Mouse (Mus musculus) lung, postnatal 0 days (tissue): ENCODE results near the gene Hagh. TPM values are rescaled to one million over a fixed set of nuclear protein-coding genes. Genes with fewer than 3 reads are reported as not detected.

Experiments
- ATAC-seq: fragments of 200-750 bp; cut with Nextera tagmentation; 2 replicates; pipeline ENCODE4 v1.8.0; 2017; ENCODE audit warnings: moderate library complexity
- DNase-seq: peaks from one replicate; pipeline ENCODE4 v3.0.0-alpha.2; 2016; ENCODE audit warnings: low spot score
- H3K27ac ChIP-seq: fragments of 300-500 bp; sonication (generic); 2 replicates; pipeline ENCODE4 v1.5.1; 2014; ENCODE audit warnings: antibody characterized with exemption, mild to moderate bottlenecking, low read length, mixed read lengths
- H3K27me3 ChIP-seq: fragments of 300-500 bp; sonication (generic); replicated peaks from 2 replicates; pipeline ENCODE4 v1.6.1; 2014; ENCODE audit warnings: low read length, mixed read lengths; ENCODE audit not compliant: insufficient read depth
- H3K36me3 ChIP-seq: fragments of 300-500 bp; sonication (generic); 2 replicates; pipeline ENCODE4 v1.6.1; 2014; ENCODE audit warnings: low read length, mixed read lengths; ENCODE audit not compliant: insufficient read depth
- H3K4me1 ChIP-seq: fragments of 300-500 bp; sonication (generic); 2 replicates; pipeline ENCODE4 v1.6.1; 2014; ENCODE audit warnings: antibody characterized with exemption, low read depth, low read length, mixed read lengths; ENCODE audit not compliant: insufficient read depth
- H3K4me2 ChIP-seq: fragments of 300-500 bp; sonication (generic); replicated peaks from 2 replicates; pipeline ENCODE4 v1.6.1; 2014; ENCODE audit warnings: low read depth, mild to moderate bottlenecking, low read length, moderate library complexity, mixed read lengths
- H3K4me3 ChIP-seq: fragments of 300-500 bp; sonication (generic); 2 replicates; pipeline ENCODE4 v1.5.1; 2014; ENCODE audit warnings: low read depth, low read length
- H3K9ac ChIP-seq: fragments of 300-500 bp; sonication (generic); replicated peaks from 2 replicates; pipeline ENCODE4 v1.6.1; 2014; ENCODE audit warnings: low read depth, mild to moderate bottlenecking
- H3K9me3 ChIP-seq: fragments of 300-500 bp; sonication (generic); 2 replicates; pipeline ENCODE4 v1.6.1; 2016; ENCODE audit warnings: low read length, mixed read lengths
- CTCF ChIP-seq: IDR thresholded peaks from 2 replicates; pipeline ENCODE4 v1.5.1; 2016; ENCODE audit warnings: antibody characterized with exemption, mild to moderate bottlenecking
- EP300 ChIP-seq: IDR thresholded peaks from 2 replicates; pipeline ENCODE4 v1.6.1; 2016; ENCODE audit warnings: antibody characterized with exemption, mild to moderate bottlenecking, control low read depth
- WGBS: fragments of 180-500 bp; shearing (Covaris S2); extraction: QIAGEN DNeasy Blood & Tissue Kit; methylation state at CpG from one replicate; pipeline ENCODE4 v1.1.7; 2014; 5-methylcytosine and 5-hydroxymethylcytosine counted together
- polyA plus RNA-seq: library from polyadenylated mRNA; unstranded; fragments of >200 nt; fragmentation: Nextera tagmentation; extraction: Ambion mirVana; gene quantifications from 2 replicates; pipeline ENCODE4 v1.2.1, GENCODE M21; 2015

Hagh gene
- 54.5 and 56.8 TPM in 2 replicates for polyA plus RNA-seq

- H3K27ac ChIP-seq, result no peak within 1 kb of the TSS
- ATAC-seq (no peak), DNase-seq (no peak)
- no peak within 1 kb of the TSS for H3K9ac ChIP-seq
- no peaks in the 10 kb centered on the region for H3K9me3 ChIP-seq
- no peaks in the 10 kb centered on the region for H3K36me3 ChIP-seq
- TF ChIP-seq CTCF, result no peak
- TF ChIP-seq EP300, result no peak
- no peak within 1 kb of the TSS for H3K4me3 ChIP-seq
- H3K27me3 ChIP-seq, result no peaks in the 10 kb centered on the region
- H3K4me2 ChIP-seq, result no peak within 1 kb of the TSS
- no peaks in the 10 kb centered on the region for H3K4me1 ChIP-seq
- 58% methylated on average over 8 of the region's 8 CpGs for WGBS
Measured at GRCm38 (mm10) chr17:24839842-24840241, at the start of gene Hagh. TSS of gene Hagh (plus strand) at chr17:24840143.

- 35% methylated on average over 8 of the region's 8 CpGs for WGBS
- Histone ChIP-seq H3K27me3 (no peaks in the 10 kb centered on the region; the same call in 1 of the 2 replicates), H3K9me3 (no peaks in the 10 kb centered on the region), H3K36me3 (no peaks in the 10 kb centered on the region), H3K27ac (no peak overlapping the region), H3K9ac (no peak overlapping the region), H3K4me3 (no peak overlapping the region), H3K4me1 (no peaks in the 10 kb centered on the region), H3K4me2 (no peak overlapping the region)
- ATAC-seq (no peak), DNase-seq (no peak)
- TF ChIP-seq EP300, result no peak
- no peak for TF ChIP-seq CTCF
Measured at GRCm38 (mm10) chr17:24792190-24792589, 47.8 kb upstream of the Hagh start.

DNA sequence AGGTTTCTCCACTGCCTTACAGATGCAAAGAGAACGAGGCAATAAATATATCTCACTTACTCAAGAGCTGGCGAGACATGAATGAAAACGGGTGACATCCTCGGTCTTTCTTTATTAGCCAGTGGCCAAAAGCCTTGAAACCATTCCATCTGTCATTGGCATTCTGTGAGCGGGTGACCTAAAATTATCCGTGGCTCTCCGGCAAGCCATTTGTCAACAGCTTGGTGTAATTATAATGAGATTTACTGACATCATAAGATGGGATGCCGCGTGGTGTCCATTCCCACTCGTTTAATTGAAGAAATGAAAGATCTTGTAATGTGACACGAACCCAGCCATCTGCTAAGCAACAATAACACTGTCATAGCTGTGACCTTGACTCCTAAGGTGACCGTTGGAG lies 45.2 kb upstream of the Hagh start:
- H3K4me3 ChIP-seq, result no peak overlapping the region
- no peak overlapping the region for H3K4me2 ChIP-seq
- no peak for DNase-seq
- no peak overlapping the region for H3K9ac ChIP-seq
- H3K27ac ChIP-seq, result no peak overlapping the region
- no peaks in the 10 kb centered on the region; the same call in 1 of the 2 replicates for H3K27me3 ChIP-seq
- TF ChIP-seq CTCF (no peak), EP300 (no peak)
- no peak for ATAC-seq
- 51% methylated on average over 12 of the region's 12 CpGs for WGBS
- H3K4me1 ChIP-seq, result no peaks in the 10 kb centered on the region
- H3K9me3 ChIP-seq, result no peaks in the 10 kb centered on the region
- H3K36me3 ChIP-seq, result no peaks in the 10 kb centered on the region

GRCm38 (mm10) chr17:24796969-24797368 lies 43.0 kb upstream of the Hagh start:
- H3K4me3 ChIP-seq, result no peak overlapping the region
- WGBS, result 44% methylated on average over 3 of the region's 3 CpGs
- H3K36me3 ChIP-seq, result no peaks in the 10 kb centered on the region
- TF ChIP-seq CTCF, result no peak
- no peak for TF ChIP-seq EP300
- no peak for DNase-seq
- no peaks in the 10 kb centered on the region for H3K9me3 ChIP-seq
- no peak overlapping the region for H3K27ac ChIP-seq
- ATAC-seq, result no peak
- no peaks in the 10 kb centered on the region for H3K4me1 ChIP-seq
- H3K4me2 ChIP-seq, result no peak overlapping the region
- no peak overlapping the region for H3K9ac ChIP-seq
- H3K27me3 ChIP-seq, result no peaks in the 10 kb centered on the region; the same call in 1 of the 2 replicates

- WGBS, result 61% methylated on average over 9 of the region's 9 CpGs
- no peak overlapping the region for H3K4me3 ChIP-seq
- H3K9me3 ChIP-seq, result no peaks in the 10 kb centered on the region
- no peaks in the 10 kb centered on the region for H3K36me3 ChIP-seq
- TF ChIP-seq CTCF (no peak), EP300 (no peak)
- H3K4me1 ChIP-seq, result no peaks in the 10 kb centered on the region
- H3K27ac ChIP-seq, result no peak overlapping the region
- DNase-seq, result no peak
- no peak overlapping the region for H3K4me2 ChIP-seq
- no peaks in the 10 kb centered on the region for H3K27me3 ChIP-seq
- no peak overlapping the region for H3K9ac ChIP-seq
- no peak for ATAC-seq
Measured at GRCm38 (mm10) chr17:24798229-24798628, 41.7 kb upstream of the Hagh start.

- no peaks in the 10 kb centered on the region for H3K9me3 ChIP-seq
- WGBS, result 89% methylated on average over 4 of the region's 4 CpGs
- H3K4me1 ChIP-seq, result peaks cover 4% of the 10 kb centered on the region; the same call in 1 of the 2 replicates
- H3K36me3 ChIP-seq, result no peaks in the 10 kb centered on the region
- ATAC-seq, result no peak
- TF ChIP-seq CTCF, result no peak
- no peak for TF ChIP-seq EP300
- H3K4me3 ChIP-seq, result no peak overlapping the region
- no peak overlapping the region for H3K9ac ChIP-seq
- DNase-seq, result no peak
- H3K27ac ChIP-seq, result no peak overlapping the region
- no peak overlapping the region for H3K4me2 ChIP-seq
- peaks cover 9% of the 10 kb centered on the region; the same call in 1 of the 2 replicates for H3K27me3 ChIP-seq
Measured at GRCm38 (mm10) chr17:24799476-24799875, 40.5 kb upstream of the Hagh start.

DNA sequence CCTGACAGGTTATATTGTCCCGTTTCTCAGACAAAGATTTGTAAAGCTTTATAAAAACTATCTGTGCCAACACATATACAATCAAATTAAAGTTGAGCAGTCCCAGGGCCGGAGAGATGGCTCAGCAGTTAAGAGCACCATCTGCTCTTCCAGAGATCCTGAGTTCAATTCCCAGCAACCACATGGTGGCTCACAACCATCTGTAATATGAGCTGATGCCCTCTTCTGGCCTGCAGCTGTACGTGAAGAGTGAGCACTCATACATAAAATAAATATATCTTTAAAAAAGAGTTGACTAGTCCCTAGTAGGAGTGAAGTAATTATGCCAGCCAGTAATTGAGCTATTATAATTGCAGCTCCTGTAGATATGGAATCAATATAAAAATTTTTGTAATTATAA lies 39.4 kb upstream of the Hagh start:
- 47% methylated on average over 3 of the region's 3 CpGs for WGBS
- ATAC-seq (no peak), DNase-seq (no peak)
- H3K4me3 ChIP-seq, result no peak overlapping the region
- H3K9ac ChIP-seq, result no peak overlapping the region
- no peak overlapping the region for H3K4me2 ChIP-seq
- peaks cover 11% of the 10 kb centered on the region for H3K27me3 ChIP-seq
- no peaks in the 10 kb centered on the region for H3K36me3 ChIP-seq
- peaks cover 4% of the 10 kb centered on the region; the same call in 1 of the 2 replicates for H3K4me1 ChIP-seq
- TF ChIP-seq CTCF, result no peak
- TF ChIP-seq EP300, result no peak
- no peak overlapping the region for H3K27ac ChIP-seq
- H3K9me3 ChIP-seq, result no peaks in the 10 kb centered on the region
